Mouse (Mus musculus) hindbrain, postnatal 0 days (tissue): ENCODE measurements around the gene Hist2h2ac. TPM values are rescaled to one million over a fixed set of nuclear protein-coding genes. Genes with fewer than 3 reads are reported as not detected.
"Not testable (repeated sequence)": the region's sequence is repeated elsewhere in the genome, so short reads cannot be mapped to it uniquely, and the experiment has no call there.

ENCODE experiments used
- ATAC-seq: fragments of 200-750 bp; cut with Nextera tagmentation; 2 replicates; pipeline ENCODE4 v1.8.0; 2017; ENCODE audit warnings: mild to moderate bottlenecking, moderate TSS enrichment, moderate library complexity
- DNase-seq: peaks from one replicate; pipeline ENCODE4 v3.0.0-alpha.2; 2015; ENCODE audit warnings: low spot score
- H3K27ac ChIP-seq: fragments of 300-500 bp; sonication (generic); 2 replicates; pipeline ENCODE4 v1.5.1; 2014; ENCODE audit warnings: mild to moderate bottlenecking
- H3K27me3 ChIP-seq: fragments of 300-500 bp; sonication (generic); 2 replicates; pipeline ENCODE4 v1.6.1; 2014; ENCODE audit warnings: low read length, mixed read lengths; ENCODE audit not compliant: insufficient read depth
- H3K36me3 ChIP-seq: fragments of 300-500 bp; sonication (generic); 2 replicates; pipeline ENCODE4 v1.6.1; 2014; ENCODE audit warnings: low read length, mixed read lengths; ENCODE audit not compliant: insufficient read depth
- H3K4me1 ChIP-seq: fragments of 300-500 bp; sonication (generic); 2 replicates; pipeline ENCODE4 v1.6.1; 2014; ENCODE audit warnings: antibody characterized with exemption, low read length, mixed read lengths; ENCODE audit not compliant: insufficient read depth
- H3K4me2 ChIP-seq: fragments of 300-500 bp; sonication (generic); 2 replicates; pipeline ENCODE4 v1.6.1; 2014; ENCODE audit warnings: low read depth, mild to moderate bottlenecking, low read length, moderate library complexity, mixed read lengths
- H3K4me3 ChIP-seq: fragments of 300-500 bp; sonication (generic); 2 replicates; pipeline ENCODE4 v1.5.1; 2014; ENCODE audit warnings: low read length
- H3K9ac ChIP-seq: fragments of 300-500 bp; sonication (generic); replicated peaks from 2 replicates; pipeline ENCODE4 v1.6.1; 2014; ENCODE audit warnings: mild to moderate bottlenecking, low read length, moderate library complexity, mixed read lengths
- H3K9me3 ChIP-seq: fragments of 300-500 bp; sonication (generic); 2 replicates; pipeline ENCODE4 v1.6.1; 2016; ENCODE audit warnings: low read length, mixed read lengths
- CTCF ChIP-seq: IDR thresholded peaks from 2 replicates; pipeline ENCODE4 v1.5.1; 2016; ENCODE audit warnings: antibody characterized with exemption, control low read depth, low read depth
- whole genome bisulfite sequencing: fragments of 180-500 bp; shearing (Covaris S2); extraction: QIAGEN DNeasy Blood & Tissue Kit; methylation state at CpG from one replicate; pipeline ENCODE4 v1.1.7; 2014; 5-methylcytosine and 5-hydroxymethylcytosine counted together
- polyA plus RNA-seq: library from polyadenylated mRNA; unstranded; fragments of >200 nt; fragmentation: Nextera tagmentation; extraction: Ambion mirVana; gene quantifications from 2 replicates; pipeline ENCODE4 v1.2.1, GENCODE M21; 2015
- total RNA-seq: library from RNA; depleted of rRNA; stranded (reverse); fragments of >200 nt; gene quantifications from 2 replicates; pipeline ENCODE4 v1.2.3, GENCODE M21; 2014

The Hist2h2ac gene
- total and polyA plus RNA-seq, 2 experiments from 2014 or later = 3.9 to 726 TPM

GRCm38 (mm10) chr3:96219661-96220130 is 984 bp downstream of the Hist2h2ac start, which contains the start of the genes Bola1 and Hist2h2ab:
Gene Bola1 (minus strand): TSS chr3:96219709.
Gene Hist2h2ab (plus strand): TSS chr3:96219865.
- ATAC-seq = peak; percentile 93
- Histone ChIP-seq H3K4me2 (peak within 1 kb of the TSS; percentile 79), H3K4me1 (peaks cover 16% of the 10 kb centered on the region), H3K36me3 (no peaks in the 10 kb centered on the region), H3K9me3 (no peaks in the 10 kb centered on the region), H3K9ac (peak within 1 kb of the TSS; percentile 69), H3K4me3 (peak within 1 kb of the TSS; percentile 60), H3K27me3 (no peaks in the 10 kb centered on the region), H3K27ac (peak within 1 kb of the TSS; percentile 98)
- no peak for TF ChIP-seq CTCF
- peak; percentile 91 for DNase-seq
- WGBS = under 1% methylated on average over 37 of the region's 37 CpGs

- no peaks in the 10 kb centered on the region for H3K9me3 ChIP-seq
- TF ChIP-seq CTCF = peak; percentile 43
- peak overlapping the region; percentile 60 for H3K4me3 ChIP-seq
- peaks cover 16% of the 10 kb centered on the region for H3K4me1 ChIP-seq
- under 1% methylated on average over 12 of the region's 12 CpGs for WGBS
- H3K9ac ChIP-seq = peak overlapping the region; percentile 69
- H3K4me2 ChIP-seq = peak overlapping the region; percentile 79
- ATAC-seq (peak; percentile 39; the same call in 1 of the 2 replicates), DNase-seq (no peak)
- no peaks in the 10 kb centered on the region for H3K36me3 ChIP-seq
- peak overlapping the region; percentile 98 for H3K27ac ChIP-seq
- no peaks in the 10 kb centered on the region for H3K27me3 ChIP-seq
Measured at GRCm38 (mm10) chr3:96219191-96219641, 1.5 kb downstream of the Hist2h2ac start.

- no peaks in the 10 kb centered on the region for H3K27me3 ChIP-seq
- H3K4me3 ChIP-seq = no peak overlapping the region
- no peak overlapping the region for H3K4me2 ChIP-seq
- no peaks in the 10 kb centered on the region for H3K9me3 ChIP-seq
- H3K27ac ChIP-seq = no peak overlapping the region
- no peak overlapping the region for H3K9ac ChIP-seq
- DNase-seq = peak; percentile 25
- WGBS = 22% methylated on average over 15 of the region's 15 CpGs
- H3K4me1 ChIP-seq = no peaks in the 10 kb centered on the region
- TF ChIP-seq CTCF = peak; percentile 52
- H3K36me3 ChIP-seq = no peaks in the 10 kb centered on the region
- ATAC-seq = no peak
Measured at GRCm38 (mm10) chr3:96209242-96209641, 11.4 kb downstream of the Hist2h2ac start.

GRCm38 (mm10) chr3:96207819-96208218 is 12.9 kb downstream of the Hist2h2ac start:
- no peak overlapping the region for H3K4me3 ChIP-seq
- no peaks in the 10 kb centered on the region for H3K9me3 ChIP-seq
- no peaks in the 10 kb centered on the region for H3K36me3 ChIP-seq
- DNase-seq = peak; percentile 32
- no peak overlapping the region for H3K9ac ChIP-seq
- H3K27me3 ChIP-seq = no peaks in the 10 kb centered on the region
- no peak overlapping the region for H3K27ac ChIP-seq
- ATAC-seq = no peak
- H3K4me1 ChIP-seq = no peaks in the 10 kb centered on the region
- peak; percentile 46 for TF ChIP-seq CTCF
- no peak overlapping the region for H3K4me2 ChIP-seq
- 80% methylated on average over 3 of the region's 3 CpGs for WGBS

- Histone ChIP-seq H3K9me3 (no peaks in the 10 kb centered on the region), H3K27me3 (no peaks in the 10 kb centered on the region), H3K4me2 (no peak overlapping the region), H3K9ac (no peak overlapping the region), H3K4me3 (no peak overlapping the region), H3K36me3 (no peaks in the 10 kb centered on the region; the same call in 1 of the 2 replicates), H3K4me1 (0 out of 2 replicates have a peak, but pooled peaks cover 8% of the 10 kb centered on the region), H3K27ac (no peak overlapping the region)
- whole genome bisulfite sequencing = 66% methylated on average over 2 of the region's 2 CpGs
- TF ChIP-seq CTCF = no peak
- DNase-seq (no peak), ATAC-seq (no peak)
Measured at GRCm38 (mm10) chr3:96199731-96200130, 20.9 kb downstream of the Hist2h2ac start.

- ATAC-seq, H3K9me3 ChIP-seq, H3K36me3 ChIP-seq, H3K4me3 ChIP-seq, H3K9ac ChIP-seq, H3K27ac ChIP-seq, H3K4me2 ChIP-seq, H3K4me1 ChIP-seq, H3K27me3 ChIP-seq, DNase-seq: not testable (repeated sequence)
- WGBS = 41% methylated on average over 6 of the region's 8 CpGs
Measured at GRCm38 (mm10) chr3:96198601-96199251, 22.0 kb downstream of the Hist2h2ac start.

- DNase-seq = peak; percentile 29
Measured at GRCm38 (mm10) chr3:96198181-96198580, 22.5 kb downstream of the Hist2h2ac start.

More at GRCm38 (mm10) chr3:96198181-96198580, 22.5 kb downstream of the Hist2h2ac start:
- H3K4me2 ChIP-seq = peak overlapping the region; percentile 66
- peak; percentile 50; the same call in 1 of the 2 replicates for ATAC-seq
- no peaks in the 10 kb centered on the region for H3K9me3 ChIP-seq
- H3K4me1 ChIP-seq = 0 out of 2 replicates have a peak, but pooled peaks cover 8% of the 10 kb centered on the region
- H3K4me3 ChIP-seq = peak overlapping the region; percentile 55
- H3K27me3 ChIP-seq = no peaks in the 10 kb centered on the region
- TF ChIP-seq CTCF = no peak
- peak overlapping the region; percentile 73; the same call in 1 of the 2 replicates for H3K9ac ChIP-seq
- peak overlapping the region; percentile 22; the same call in 1 of the 2 replicates for H3K27ac ChIP-seq
- H3K36me3 ChIP-seq = peaks cover 8% of the 10 kb centered on the region; the same call in 1 of the 2 replicates
- WGBS = 14% methylated on average over 6 of the region's 6 CpGs
